Mouse (Mus musculus): ENCODE data around the gene Triobp.
"Not testable (repeated sequence)": the region's sequence is repeated elsewhere in the genome, so short reads cannot be mapped to it uniquely, and the experiment has no call there.

Triobp gene

DNA sequence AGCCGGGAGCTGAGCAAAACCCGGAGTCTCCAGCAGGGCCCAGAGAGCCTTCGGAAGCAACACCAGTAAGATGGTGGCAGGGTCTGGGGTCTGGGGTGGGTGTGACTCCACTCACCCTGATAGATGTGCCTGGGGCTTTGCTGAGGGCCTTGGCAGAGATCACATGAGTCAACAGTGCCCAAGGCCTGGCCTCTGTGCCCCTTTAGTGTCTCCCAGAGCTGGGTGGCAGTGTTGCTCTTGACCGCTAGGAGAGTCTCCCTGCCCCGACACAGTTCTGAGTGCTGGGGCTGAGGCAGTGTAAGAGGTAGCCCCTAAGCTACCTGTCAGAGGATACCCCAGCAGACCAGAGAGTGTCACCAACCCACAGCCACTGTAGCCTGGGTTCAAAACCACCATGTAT lies 54.0 kb downstream of the Triobp start:
- in situ Hi-C loops (cut with MboI), result no loop called here

DNA sequence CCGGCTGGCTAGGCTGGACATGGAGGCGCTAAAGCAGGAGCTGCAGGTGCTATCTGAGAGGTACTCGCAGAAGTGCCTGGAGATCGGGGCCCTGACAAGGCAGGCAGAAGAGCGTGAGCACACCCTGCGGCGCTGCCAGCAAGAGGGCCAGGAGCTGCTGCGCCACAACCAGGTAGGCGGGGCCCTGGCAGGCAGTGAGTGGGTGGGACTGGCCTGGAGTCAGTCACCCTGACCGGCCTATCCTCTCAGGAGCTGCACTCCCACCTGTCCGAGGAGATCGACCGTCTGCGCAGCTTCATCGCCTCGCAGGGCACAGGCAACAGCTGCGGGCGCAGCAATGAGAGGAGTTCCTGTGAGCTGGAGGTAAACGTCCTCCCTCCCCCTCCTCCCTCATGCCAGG lies 54.5 kb downstream of the Triobp start:
- in situ Hi-C loops (cut with MboI), result no loop called here

DNA sequence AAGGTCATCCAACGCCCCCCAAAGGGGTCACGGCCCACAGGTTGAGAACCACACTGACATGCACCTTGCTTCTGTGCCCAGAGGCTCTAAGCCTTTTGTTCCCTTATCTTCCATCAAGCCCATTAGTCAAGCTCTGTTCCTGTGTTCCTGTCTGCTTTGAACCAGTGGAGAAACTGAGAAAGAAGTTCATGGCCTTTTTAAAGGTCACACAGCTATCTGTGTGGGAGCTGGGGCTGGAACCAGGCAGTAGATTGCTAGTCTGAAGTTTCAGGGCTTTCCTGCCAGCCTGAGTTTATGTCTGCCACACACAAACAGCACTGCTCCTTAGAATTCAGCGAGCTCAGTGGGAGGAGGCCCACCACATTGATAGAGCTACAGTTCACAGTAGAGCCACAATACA lies 55.6 kb downstream of the Triobp start:
- in situ Hi-C loops (cut with MboI), result no loop called here

DNA sequence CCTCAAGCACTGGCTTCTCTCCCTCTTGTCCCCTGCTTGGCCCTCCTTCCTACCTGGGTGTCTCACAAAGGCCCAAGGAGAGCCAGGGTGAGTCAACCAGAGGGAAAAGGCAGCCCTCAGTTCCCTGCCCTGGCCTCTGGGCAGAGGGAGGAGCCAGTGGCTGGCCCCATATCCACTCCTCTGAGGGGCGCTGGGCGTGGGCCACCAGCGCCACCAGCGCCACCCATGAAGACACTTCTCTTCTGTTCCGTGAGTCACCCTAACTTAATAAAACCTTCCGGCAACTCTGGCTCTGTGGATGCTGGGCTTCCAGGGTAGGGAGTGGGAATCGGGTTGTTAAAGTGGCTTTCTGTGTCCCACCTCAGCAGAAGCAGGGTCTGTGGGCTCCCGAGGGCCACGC lies 58.1 kb downstream of the Triobp start:
- in situ Hi-C loops (cut with MboI), result no loop called here

DNA sequence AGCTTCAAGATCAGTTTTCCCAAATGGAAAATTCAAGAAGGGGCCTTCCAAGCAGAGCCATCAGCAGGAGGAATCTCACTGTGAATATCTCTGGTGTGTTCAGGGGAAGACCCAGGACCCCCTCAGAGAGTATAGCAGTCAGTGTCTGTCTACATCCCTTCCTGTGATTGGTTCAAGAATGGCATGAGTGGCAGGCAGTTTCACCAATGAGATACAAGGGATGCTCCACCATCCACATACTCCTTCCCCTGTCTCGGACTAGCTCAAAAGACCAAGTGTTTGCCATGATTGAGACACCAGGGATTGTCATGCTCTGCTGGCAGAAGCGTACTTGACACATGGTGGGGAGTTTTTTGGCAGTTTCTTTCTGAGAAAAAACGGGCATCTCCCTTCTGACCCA lies 59.1 kb downstream of the Triobp start:
- in situ Hi-C loops (cut with MboI), result no loop called here

DNA sequence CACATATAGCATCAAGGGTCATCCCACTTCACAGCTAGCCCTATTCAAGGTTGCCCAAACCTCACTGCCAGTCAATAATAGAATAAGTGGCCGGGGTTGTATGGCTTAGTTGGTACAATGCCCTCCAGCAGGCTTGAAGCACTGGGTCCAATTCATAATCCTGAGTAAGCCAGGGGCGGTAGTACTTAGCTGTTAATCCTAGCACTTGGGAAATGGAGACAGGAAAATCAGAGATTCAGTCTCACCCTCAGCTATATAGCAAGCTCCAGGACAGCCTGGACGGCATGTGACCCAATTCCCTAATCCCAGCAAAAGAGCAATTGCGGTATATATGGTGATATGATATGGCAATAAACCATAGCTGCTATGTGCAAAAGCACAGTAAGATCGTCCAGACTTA lies 59.5 kb downstream of the Triobp start:
- in situ Hi-C loops (cut with MboI), result no loop called here

DNA sequence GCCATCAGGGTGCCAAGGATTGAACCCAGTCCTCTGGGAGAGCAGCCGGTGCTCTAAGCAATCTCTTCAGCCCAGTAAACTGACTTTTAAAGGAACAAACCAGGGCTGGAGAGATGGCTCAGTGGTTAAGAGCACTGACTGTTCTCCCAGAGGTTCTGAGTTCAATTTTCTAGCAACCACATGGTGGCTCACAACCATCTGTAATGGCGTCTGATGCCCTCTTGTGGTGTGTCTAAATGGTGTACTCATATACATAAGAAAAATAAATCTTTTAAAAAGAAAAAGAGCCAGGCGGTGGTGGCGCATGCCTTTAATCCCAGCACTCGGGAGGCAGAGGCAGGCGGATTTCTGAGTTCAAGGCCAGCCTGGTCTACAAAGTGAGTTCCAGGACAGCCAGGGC lies 60.3 kb downstream of the Triobp start:
- in situ Hi-C loops (cut with MboI), result not testable (repeated sequence)

DNA sequence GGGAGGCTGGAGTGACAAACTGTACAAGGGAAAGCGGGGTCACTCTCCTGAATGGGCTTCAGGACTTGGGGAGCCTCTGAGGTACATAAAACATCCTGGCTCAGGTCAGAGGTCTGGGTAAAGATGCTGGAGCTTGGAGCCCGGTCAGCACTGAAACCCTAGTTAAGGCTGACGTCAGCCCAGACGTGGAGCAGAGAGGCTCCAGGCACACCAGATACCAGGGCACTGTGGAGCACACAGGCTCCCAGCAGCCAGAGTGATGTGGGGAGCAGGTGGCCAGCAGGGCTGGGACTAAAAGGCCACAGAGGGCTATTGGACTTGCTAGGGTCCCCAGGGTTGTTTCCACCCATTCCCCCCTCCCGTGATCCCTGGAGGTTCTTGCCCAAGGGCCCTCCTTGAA lies 62.2 kb downstream of the Triobp start:
- in situ Hi-C loops (cut with MboI), result no loop called here

DNA sequence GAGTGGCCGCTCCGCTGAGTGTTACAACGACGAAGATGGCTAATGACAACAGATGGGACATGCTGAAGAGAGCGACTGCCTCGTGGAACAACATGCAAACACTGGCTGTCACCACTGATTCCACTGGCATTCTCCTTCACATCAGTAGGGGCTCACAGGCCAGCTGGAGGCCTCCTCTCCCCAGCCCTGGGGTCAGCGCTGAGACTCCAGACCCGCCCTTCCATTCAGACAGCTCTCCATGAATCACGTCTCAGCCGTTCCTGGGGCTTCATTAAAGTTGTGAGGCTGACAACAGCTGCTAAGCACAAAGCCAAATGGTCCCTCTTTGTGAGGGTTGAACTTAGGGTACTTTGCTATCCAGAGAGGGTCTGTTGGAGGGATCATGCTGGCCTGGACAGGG lies 64.0 kb downstream of the Triobp start:
- in situ Hi-C loops (cut with MboI), result no loop called here

DNA sequence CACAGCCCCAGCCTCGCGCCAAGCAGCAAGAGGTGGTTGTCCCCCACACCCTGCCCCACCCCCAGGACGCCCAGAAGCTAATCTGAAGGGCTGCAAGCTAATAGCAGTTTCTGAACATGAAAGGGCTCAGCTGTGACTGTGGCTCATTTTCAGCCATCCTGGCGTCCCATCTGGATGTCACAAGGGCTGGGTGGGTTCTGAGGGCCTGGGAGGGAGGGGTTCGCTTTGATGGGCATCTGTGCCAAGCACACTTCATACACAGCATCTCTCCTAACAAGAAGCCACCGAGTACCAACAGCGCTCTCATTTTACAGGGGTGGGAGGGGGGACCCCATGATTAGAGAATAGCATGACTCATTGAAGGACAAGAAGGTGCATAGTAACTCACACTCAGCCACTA lies 65.9 kb downstream of the Triobp start:
- in situ Hi-C loops (cut with MboI), result no loop called here

DNA sequence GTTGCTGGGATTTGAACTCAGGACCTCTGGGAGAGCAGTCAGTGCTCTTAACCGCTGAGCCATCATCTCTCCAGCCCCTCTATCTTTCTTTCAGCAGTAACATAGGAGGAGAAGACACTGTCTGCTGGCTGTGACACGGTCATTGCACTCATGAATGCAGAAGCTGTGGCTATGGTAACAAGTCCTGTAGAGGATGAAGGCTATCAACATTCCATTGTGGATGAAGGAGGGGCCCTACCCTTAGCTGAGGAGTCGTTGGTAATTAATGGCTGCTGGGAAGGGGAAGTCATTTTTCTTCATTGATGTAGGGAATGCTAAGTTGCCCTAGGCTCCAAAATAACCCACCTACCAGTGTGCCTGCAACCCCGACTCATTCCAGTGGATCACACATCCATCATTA lies 70.7 kb downstream of the Triobp start:
- in situ Hi-C loops (cut with MboI), result no loop called here

DNA sequence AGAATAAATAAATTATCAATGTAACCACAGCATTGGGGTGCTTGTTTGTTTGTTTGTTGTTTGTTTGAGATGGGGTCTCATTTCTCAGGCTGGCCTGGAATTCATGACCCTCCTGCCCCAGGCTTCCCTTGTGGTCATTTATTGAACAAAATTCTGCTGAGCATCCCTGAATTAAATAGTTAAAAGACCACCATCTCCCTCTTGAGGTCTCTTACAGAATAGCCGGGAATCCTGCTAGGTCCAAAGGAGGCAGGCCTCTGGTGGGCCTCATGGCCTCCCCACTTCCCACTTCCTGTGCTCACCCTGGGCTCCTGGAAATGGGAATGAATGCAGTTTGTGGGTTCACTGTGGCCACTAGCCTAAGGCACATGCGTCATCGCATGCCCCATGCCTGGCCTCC lies 71.4 kb downstream of the Triobp start:
- in situ Hi-C loops (cut with MboI), result no loop called here

DNA sequence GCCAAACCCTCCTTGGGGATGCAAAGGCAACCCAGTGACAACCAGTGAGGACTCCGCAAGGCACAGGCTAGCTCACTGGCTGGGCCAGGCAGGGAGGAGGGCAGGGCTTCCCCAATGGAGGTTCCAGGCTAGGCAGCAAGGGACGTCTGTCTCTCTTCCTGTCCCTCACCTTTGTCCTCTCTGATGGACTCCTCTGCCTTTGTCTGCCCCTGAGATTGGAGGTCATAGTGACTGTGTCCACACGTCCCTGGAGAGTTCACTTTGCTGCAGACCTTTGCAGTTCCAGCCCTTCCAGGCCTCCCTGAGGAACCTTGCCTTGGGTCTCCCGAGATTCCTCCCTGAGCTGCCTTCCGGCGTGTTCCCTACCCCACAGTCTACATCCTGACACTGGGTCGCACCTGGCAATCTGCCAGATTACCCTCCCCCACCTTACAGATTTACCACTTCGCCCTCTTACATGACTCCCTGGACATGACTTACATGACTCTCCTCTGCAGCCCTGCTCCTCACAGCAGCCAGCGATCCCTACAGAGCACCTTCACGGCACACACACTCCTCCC lies 75.2 kb downstream of the Triobp start:
- in situ Hi-C loops (cut with MboI), result no loop called here

DNA sequence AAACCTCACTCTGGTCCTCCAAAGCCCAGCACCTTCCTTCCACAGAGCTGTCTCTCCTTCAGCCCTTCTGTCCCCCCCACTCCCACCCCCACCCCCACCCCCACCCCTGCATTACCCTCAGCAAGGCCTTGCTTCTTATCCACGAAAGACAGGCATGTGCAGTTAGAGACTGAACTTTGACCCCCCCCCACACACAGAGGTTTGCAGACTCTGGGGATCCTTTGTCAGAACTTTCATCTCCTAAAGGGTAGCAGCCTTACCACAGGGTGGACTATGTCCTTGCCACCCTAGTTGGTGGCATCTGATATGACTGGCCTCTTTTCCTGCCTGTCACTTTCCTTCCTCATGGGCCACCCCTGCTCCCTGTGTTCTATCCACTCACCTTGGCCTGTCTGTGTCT lies 75.8 kb downstream of the Triobp start:
- in situ Hi-C loops (cut with MboI), result no loop called here

DNA sequence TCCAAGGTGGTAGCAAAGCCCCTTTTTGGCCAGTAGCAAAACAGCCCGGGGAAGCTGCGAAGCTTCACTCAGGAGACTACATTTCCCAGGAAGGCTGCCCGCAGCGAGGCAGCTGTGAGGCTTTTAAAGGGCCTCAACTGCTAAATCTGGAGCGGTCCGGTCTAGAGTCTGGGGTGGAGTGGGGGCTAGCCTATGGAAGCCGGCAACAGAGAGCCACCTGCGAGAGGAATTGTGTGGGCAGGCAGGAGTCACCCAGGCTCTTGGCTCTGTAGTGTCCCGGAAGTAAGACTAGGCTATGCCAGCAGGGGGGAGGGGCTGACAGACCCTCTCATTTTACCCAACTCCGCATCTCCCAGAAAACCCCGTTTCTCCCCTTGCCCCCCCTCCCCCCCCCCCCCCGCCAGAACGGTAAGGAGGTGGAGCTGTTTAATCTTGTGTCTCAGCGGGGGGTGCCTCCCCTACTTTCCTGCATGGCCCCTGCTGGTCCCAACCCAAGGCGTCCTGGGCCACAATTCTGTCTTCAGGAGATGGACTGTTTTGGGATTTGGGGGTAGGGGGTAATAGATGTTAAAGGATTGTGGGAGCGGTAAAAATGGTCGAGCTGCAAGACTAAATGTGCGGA lies 78.3 kb downstream of the Triobp start:
- in situ Hi-C loops (cut with MboI), result no loop called here

DNA sequence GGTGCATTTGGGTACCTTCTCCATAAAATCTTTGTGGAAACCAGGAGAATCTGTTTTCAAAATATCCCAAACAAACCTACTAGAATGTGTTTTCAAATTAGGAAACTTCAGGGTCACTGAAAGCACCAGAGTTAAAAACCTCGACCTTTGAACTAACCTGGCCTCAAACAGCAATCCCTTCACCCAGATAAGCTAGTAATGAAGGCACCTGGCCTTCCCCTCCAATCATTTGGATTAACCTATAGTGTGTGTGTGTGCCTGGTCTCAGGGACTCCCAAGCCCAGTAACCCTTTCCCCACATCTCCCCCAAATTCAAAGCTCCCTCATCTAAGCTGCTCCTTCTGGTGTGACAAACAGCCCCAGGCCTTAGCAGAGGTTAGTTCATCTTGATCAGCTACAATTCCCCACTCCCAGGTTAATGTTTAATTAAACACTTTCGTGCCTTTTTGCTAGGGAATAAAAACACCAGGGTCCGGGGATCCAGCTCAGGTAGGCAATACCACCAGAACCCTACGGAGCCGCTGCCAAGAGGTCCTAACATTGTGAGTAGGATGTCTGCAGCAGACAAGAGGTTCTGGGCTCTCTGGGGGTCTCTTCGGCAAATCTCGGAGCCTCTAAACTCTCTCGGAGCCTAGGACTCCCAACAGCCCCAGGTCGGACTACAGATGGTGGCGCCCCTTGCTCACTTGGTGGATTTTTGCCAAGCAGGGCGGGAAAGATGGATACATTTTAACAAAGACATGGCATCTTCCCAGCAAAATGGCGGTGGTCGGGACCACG lies 79.2 kb downstream of the Triobp start:
- in situ Hi-C loops (cut with MboI), result no loop called here

DNA sequence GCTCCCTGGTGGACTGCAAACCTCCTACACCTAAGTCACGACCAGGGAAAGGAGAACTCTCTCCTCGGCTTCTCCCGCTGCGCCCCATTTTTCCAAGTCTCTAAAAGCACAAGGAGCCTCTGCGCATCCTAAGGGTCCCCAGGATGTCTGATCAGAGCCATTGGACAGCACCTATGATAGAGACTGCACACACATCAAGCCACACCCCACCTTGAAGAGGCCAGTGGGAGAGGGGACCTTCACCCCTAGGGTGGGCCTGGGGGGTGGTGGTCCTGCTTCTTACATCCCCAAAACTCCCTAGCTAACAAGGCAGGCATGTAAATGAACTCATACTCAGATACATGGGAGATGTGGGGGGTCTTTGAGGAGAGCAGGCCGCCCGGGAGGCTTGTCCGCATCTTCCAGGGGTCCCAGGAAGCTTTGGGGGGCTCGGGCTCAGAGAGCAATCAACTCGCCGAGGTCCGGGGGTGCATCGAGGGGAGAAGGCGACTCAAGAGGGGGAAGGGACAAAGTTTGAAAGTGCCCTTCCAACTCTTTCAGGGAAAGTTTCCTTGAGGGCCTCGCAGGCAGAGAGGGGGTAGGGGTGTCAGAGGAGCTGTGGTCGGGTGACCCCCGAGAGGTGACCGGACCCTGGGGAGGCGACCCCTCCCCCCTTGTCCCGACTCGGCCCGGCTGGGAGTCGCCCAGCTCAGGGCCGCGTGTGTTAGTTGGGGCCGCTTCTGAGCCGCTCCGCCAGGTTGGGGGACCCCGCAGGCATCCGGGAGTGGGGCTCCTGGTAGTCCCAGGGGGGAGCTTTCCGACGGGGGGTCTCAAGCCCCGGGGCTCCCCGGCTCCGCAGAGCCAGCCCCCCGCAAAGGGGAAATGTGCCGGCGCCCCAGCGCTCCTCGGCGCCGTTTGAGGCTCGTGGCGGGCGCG lies 80.0 kb downstream of the Triobp start:
- in situ Hi-C loops (cut with MboI), result no loop called here

DNA sequence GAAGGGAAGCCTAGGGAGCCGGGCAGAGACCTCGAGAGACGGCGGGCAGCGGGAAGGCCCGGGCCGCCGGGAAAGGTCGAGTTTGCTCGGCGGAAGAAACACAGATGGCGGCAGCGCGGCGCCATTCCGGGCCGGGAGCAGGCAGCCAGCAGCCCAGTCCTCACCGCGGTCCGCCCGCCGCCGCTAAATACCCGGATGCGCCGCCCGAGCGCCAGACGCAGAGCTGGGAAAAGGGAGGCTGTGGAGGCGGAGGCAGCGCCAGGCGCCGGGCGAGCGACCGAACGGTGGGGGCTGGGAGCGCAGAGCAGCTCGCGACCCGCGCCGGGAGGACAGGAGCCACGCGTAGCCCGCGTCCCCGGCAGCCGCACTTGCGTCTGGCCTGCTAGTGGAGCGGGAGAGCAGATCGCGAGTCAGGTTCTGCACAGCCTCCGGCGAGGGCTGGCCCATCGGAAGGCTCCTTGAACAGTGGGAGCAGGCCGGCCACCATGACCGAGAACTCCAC lies 80.8 kb downstream of the Triobp start, which contains the start of gene H1f0:
Gene H1f0 (plus strand): TSS at position 214 of the 502 bp plus-strand sequence.
- in situ Hi-C loops (cut with MboI), result no loop called here

DNA sequence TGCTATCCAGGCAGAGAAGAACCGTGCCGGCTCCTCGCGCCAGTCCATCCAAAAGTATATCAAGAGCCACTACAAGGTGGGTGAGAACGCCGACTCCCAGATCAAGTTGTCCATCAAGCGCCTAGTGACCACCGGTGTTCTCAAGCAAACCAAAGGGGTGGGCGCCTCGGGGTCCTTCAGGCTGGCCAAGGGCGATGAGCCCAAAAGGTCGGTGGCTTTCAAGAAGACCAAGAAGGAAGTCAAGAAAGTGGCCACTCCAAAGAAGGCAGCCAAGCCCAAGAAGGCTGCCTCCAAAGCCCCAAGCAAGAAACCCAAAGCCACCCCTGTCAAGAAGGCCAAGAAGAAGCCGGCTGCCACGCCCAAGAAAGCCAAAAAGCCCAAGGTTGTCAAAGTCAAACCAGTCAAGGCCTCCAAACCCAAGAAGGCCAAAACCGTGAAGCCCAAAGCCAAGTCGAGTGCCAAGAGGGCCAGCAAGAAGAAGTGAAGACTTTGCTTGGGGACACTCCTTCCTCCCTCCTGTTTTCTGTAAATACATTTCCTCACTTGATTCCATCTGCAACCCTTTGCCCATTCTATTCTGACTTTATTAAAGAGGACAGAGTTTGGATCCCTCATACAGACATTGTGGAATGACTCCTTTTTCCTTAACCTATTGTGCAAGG lies 81.4 kb downstream of the Triobp start:
- in situ Hi-C loops (cut with MboI), result no loop called here

DNA sequence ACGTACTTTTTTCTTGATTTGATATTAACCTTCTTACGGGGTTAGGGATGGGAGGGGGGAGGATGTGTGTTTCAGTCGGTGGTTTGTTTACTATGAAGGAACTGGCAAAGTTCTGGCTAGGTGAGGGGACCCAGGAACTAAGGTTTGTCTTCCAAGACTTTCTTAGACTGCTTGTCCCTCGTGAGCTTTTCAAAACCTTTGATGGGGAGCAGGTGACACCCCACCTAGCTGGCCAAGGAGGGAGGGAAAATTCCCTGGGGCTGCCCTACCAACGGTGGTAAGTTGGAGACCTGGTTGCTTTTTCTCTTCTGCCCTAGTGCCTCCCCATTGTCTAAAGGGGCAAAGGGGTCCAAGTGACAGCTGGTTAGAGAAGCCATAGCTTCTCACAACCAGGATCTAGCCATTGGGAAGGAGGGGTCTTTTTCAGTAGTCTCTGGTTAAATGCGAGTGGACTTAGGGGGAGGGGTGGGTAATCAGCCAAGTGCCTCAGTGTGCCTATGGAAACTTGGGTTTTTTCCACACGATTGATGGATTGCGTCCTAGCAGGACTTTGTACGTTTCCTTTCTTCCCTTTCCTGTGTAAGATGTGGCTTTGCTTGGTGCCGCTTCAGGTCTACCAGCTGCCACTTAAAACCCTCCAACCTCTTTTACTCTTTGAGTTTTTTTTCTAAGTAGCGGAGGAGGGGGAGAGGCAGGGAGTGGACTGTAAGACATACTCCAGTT lies 82.2 kb downstream of the Triobp start:
- in situ Hi-C loops (cut with MboI), result no loop called here
